Comparison of ENCODE assay signal across 25 mouse cellular contexts in genomic region chr8:4321031-4321430, GRCm38 (mm10). TPM values are rescaled to one million over a fixed set of nuclear protein-coding genes. Genes with fewer than 3 reads are reported as not detected.
DNase-seq lines count a peak whose midpoint lies in the region; ATAC-seq lines count a peak whose summit lies in the region.
"Had no signal": no experiment of that assay in that cellular context is flagged by ENCODE, and none has a peak within 500 bp of the region (broad histone marks: within the 10 kb centered on the region; RNA-seq: fewer than 3 reads in every experiment).

No protein-coding gene starts in this region.

- no peaks in the 10 kb centered on the region for H3K27me3 ChIP-seq in heart, embryonic 13.5 days (replicated peaks)
- no peaks in the 10 kb centered on the region for H3K27me3 ChIP-seq in heart, embryonic 11.5 days (ENCODE audit: control insufficient read depth, insufficient read depth, low read length)
- no peaks in the 10 kb centered on the region for H3K27me3 ChIP-seq in hindbrain, embryonic 13.5 days
- H3K27me3 ChIP-seq in hindbrain, embryonic 10.5 days (ENCODE audit: insufficient read depth, poor library complexity, severe bottlenecking), result no peaks in the 10 kb centered on the region
- H3K27me3 ChIP-seq: forebrain, embryonic 15.5 days; limb, embryonic 13.5 days; liver, embryonic 13.5 days; megakaryocyte, embryonic 14.5 days; midbrain, embryonic 13.5 days; stomach, embryonic 15.5 days had no signal

- peaks cover 35% of the 10 kb centered on the region for H3K36me3 ChIP-seq in heart, embryonic 13.5 days
- H3K36me3 ChIP-seq in heart, embryonic 11.5 days (ENCODE audit: control insufficient read depth, insufficient read depth, low read length), result peaks cover 2% of the 10 kb centered on the region; the same call in 1 of the 2 replicates
- peaks cover 25% of the 10 kb centered on the region for H3K36me3 ChIP-seq in hindbrain, embryonic 13.5 days
- peaks cover 48% of the 10 kb centered on the region for H3K36me3 ChIP-seq in hindbrain, embryonic 10.5 days

- H3K27ac ChIP-seq in heart, embryonic 13.5 days (replicated peaks), result peak overlapping the region; percentile 36; the same call in 1 of the 2 replicates
- H3K27ac ChIP-seq in heart, embryonic 11.5 days (ENCODE audit: low read depth, low read length), result no peak overlapping the region
- H3K27ac ChIP-seq in hindbrain, embryonic 13.5 days, result no peak overlapping the region
- H3K27ac ChIP-seq in hindbrain, embryonic 10.5 days, result no peak overlapping the region
- H3K27ac ChIP-seq: forebrain, embryonic 15.5 days; hindbrain, embryonic 14.5 days; limb, embryonic 13.5 days; liver, embryonic 13.5 days; midbrain, embryonic 13.5 days; stomach, embryonic 15.5 days had no signal

- WGBS in heart, embryonic 13.5 days, result 41% methylated on average over 2 of the region's 2 CpGs
- 60% methylated on average over 2 of the region's 2 CpGs for WGBS in heart, embryonic 11.5 days (ENCODE audit: insufficient replicate concordance)
- WGBS in hindbrain, embryonic 13.5 days, result 91% methylated on average over 2 of the region's 2 CpGs
- WGBS in hindbrain, embryonic 10.5 days, result 93% methylated on average over 2 of the region's 2 CpGs

- peak overlapping the region; percentile 25; the same call in 1 of the 2 replicates for H3K4me2 ChIP-seq in heart, embryonic 13.5 days
- H3K4me2 ChIP-seq in heart, embryonic 11.5 days, result no peak overlapping the region
- H3K4me2 ChIP-seq in hindbrain, embryonic 13.5 days, result no peak overlapping the region
- H3K4me2 ChIP-seq: forebrain, embryonic 15.5 days; hindbrain, embryonic 14.5 days; limb, embryonic 13.5 days; liver, embryonic 13.5 days; midbrain, embryonic 13.5 days; stomach, embryonic 15.5 days had no signal

- H3K4me1 ChIP-seq in heart, embryonic 13.5 days, result peaks cover 63% of the 10 kb centered on the region
- peaks cover 25% of the 10 kb centered on the region for H3K4me1 ChIP-seq in heart, embryonic 11.5 days (ENCODE audit: control insufficient read depth, insufficient read depth, low read length)
- peaks cover 58% of the 10 kb centered on the region for H3K4me1 ChIP-seq in hindbrain, embryonic 13.5 days (replicated peaks)
- peaks cover 25% of the 10 kb centered on the region for H3K4me1 ChIP-seq in hindbrain, embryonic 10.5 days (replicated peaks)

- no peaks in the 10 kb centered on the region for H3K9me3 ChIP-seq in heart, embryonic 13.5 days
- H3K9me3 ChIP-seq in heart, embryonic 11.5 days (replicated peaks; ENCODE audit: control insufficient read depth, low read length), result no peaks in the 10 kb centered on the region
- no peaks in the 10 kb centered on the region for H3K9me3 ChIP-seq in hindbrain, embryonic 13.5 days
- H3K9me3 ChIP-seq in hindbrain, embryonic 10.5 days, result no peaks in the 10 kb centered on the region
- H3K9me3 ChIP-seq: forebrain, embryonic 15.5 days; limb, embryonic 13.5 days; liver, embryonic 13.5 days; megakaryocyte, embryonic 14.5 days; midbrain, embryonic 13.5 days; stomach, embryonic 15.5 days had no signal

- no peak for ATAC-seq in heart, embryonic 13.5 days (ENCODE audit: extremely low read depth, insufficient number of reproducible peaks, low FRiP score, low TSS enrichment)
- no peak for ATAC-seq in heart, embryonic 11.5 days (replicated peaks; ENCODE audit: insufficient number of reproducible peaks, low FRiP score, low TSS enrichment)
- no peak for ATAC-seq in hindbrain, embryonic 13.5 days (ENCODE audit: low FRiP score)
- ATAC-seq: activated CD4-positive, CD25-positive, alpha-beta regulatory T cell, adult 4 months; forebrain, embryonic 15.5 days; intestine, postnatal 0 days; lung, postnatal 0 days; midbrain, embryonic 13.5 days had no signal

- DNase-seq in hindbrain, embryonic 10.5 days (ENCODE audit: low spot score), result no peak
- DNase-seq in Muller cell, postnatal 12 days (ENCODE audit: inconsistent ontology term), result peak; percentile 84
- peak; percentile 10 for DNase-seq in brain, adult 2 months (ENCODE audit: low read depth, low spot score)
- DNase-seq: adrenal gland, adult 2 months; adrenal gland, postnatal 36 days; B cell, adult 2 months; cerebellum, adult 2 months; cerebellum, postnatal 36 days; kidney, postnatal 14 days; liver, embryonic 13.5 days; lung, adult 18-20 months; lung, postnatal 4 days; right cerebral cortex, postnatal 25 days had no signal

- H3K9ac ChIP-seq in heart, embryonic 13.5 days, result no peak overlapping the region
- H3K9ac ChIP-seq in heart, embryonic 11.5 days (ENCODE audit: low read depth, low read length), result no peak overlapping the region
- H3K9ac ChIP-seq in hindbrain, embryonic 13.5 days, result 0 out of 2 replicates have a peak overlapping the region, but pooled peaks have one; percentile 6
- H3K9ac ChIP-seq: forebrain, embryonic 15.5 days; hindbrain, embryonic 14.5 days; limb, embryonic 13.5 days; liver, embryonic 13.5 days; midbrain, embryonic 13.5 days; stomach, embryonic 15.5 days had no signal

- no peak overlapping the region for H3K4me3 ChIP-seq in heart, embryonic 13.5 days
- H3K4me3 ChIP-seq in heart, embryonic 11.5 days (ENCODE audit: low read depth, low read length), result no peak overlapping the region
- H3K4me3 ChIP-seq in hindbrain, embryonic 13.5 days, result no peak overlapping the region
- H3K4me3 ChIP-seq in hindbrain, embryonic 10.5 days, result no peak overlapping the region
- H3K4me3 ChIP-seq: forebrain, embryonic 15.5 days; limb, embryonic 13.5 days; liver, embryonic 13.5 days; midbrain, embryonic 13.5 days; stomach, embryonic 15.5 days had no signal

RNA-seq across cellular contexts. Expression of gene Ccl25, which starts 4.0 kb away (rescaled TPM):
- polyA plus RNA-seq in heart, embryonic 13.5 days (2015; fragmentation: Nextera tagmentation; extraction: Ambion mirVana), result 11.5 and 14.6 TPM in 2 replicates
- 13.4 and 14.2 TPM in 2 replicates for polyA plus RNA-seq in heart, embryonic 11.5 days (2014; fragmentation: Nextera tagmentation; extraction: Ambion mirVana)
- polyA plus RNA-seq in hindbrain, embryonic 13.5 days (2015; fragmentation: Nextera tagmentation; extraction: Ambion mirVana), result 22.3 and 24.9 TPM in 2 replicates
- polyA plus RNA-seq in hindbrain, embryonic 10.5 days (2016; fragmentation: Nextera tagmentation; extraction: Ambion mirVana), result 22.6 and 24.0 TPM in 2 replicates

RNA-seq across cellular contexts. Expression of gene Elavl1, which starts 4.2 kb away (rescaled TPM):
- polyA plus RNA-seq in heart, embryonic 13.5 days (2015; fragmentation: Nextera tagmentation; extraction: Ambion mirVana), result 162 and 163 TPM in 2 replicates
- 207 and 208 TPM in 2 replicates for polyA plus RNA-seq in heart, embryonic 11.5 days (2014; fragmentation: Nextera tagmentation; extraction: Ambion mirVana)
- polyA plus RNA-seq in hindbrain, embryonic 13.5 days (2015; fragmentation: Nextera tagmentation; extraction: Ambion mirVana), result 121 and 127 TPM in 2 replicates
- polyA plus RNA-seq in hindbrain, embryonic 10.5 days (2016; fragmentation: Nextera tagmentation; extraction: Ambion mirVana), result 306 and 336 TPM in 2 replicates

RNA-seq across cellular contexts. Expression of gene Timm44, which starts 45.3 kb away (rescaled TPM):
- polyA plus RNA-seq in heart, embryonic 13.5 days (2015; fragmentation: Nextera tagmentation; extraction: Ambion mirVana), result 54.4 and 54.9 TPM in 2 replicates
- polyA plus RNA-seq in heart, embryonic 11.5 days (2014; fragmentation: Nextera tagmentation; extraction: Ambion mirVana), result 76.9 and 79.6 TPM in 2 replicates
- polyA plus RNA-seq in hindbrain, embryonic 13.5 days (2015; fragmentation: Nextera tagmentation; extraction: Ambion mirVana), result 41.5 and 42.6 TPM in 2 replicates
- polyA plus RNA-seq in hindbrain, embryonic 10.5 days (2016; fragmentation: Nextera tagmentation; extraction: Ambion mirVana), result 60.6 and 67.2 TPM in 2 replicates
